Mouse (Mus musculus) spleen, adult 2 months (tissue): Measurements from ENCODE around the gene Mmp11.

Experiments
- CTCF ChIP-seq: fragments of 200-500 bp; IDR thresholded peaks from 2 replicates; pipeline ENCODE4 v1.5.1; 2011; ENCODE audit warnings: mild to moderate bottlenecking, inconsistent platforms; ENCODE audit not compliant: insufficient read depth, insufficient read length, insufficient replicate concordance; ENCODE audit errors: extremely low read depth
- POLR2A ChIP-seq: fragments of 200-500 bp; IDR thresholded peaks from 2 replicates; pipeline ENCODE4 v1.6.1; 2011; ENCODE audit warnings: low read depth, low read length, inconsistent platforms

GRCm38 (mm10) chr10:75910698-75911097 lies 25.6 kb downstream of the Mmp11 start:
- TF ChIP-seq CTCF (no peak), POLR2A (no peak)
